Mouse (Mus musculus) C2C12 (cell line): ENCODE data around the gene Ei24.

Experiments
- CTCF ChIP-seq: IDR thresholded peaks from one replicate; pipeline ENCODE4 v1.5.1; 2011; ENCODE audit not compliant: control insufficient read depth, insufficient read depth, insufficient read length
- MAX ChIP-seq: IDR thresholded peaks from one replicate; pipeline ENCODE4 v1.6.1; 2011; ENCODE audit warnings: mild to moderate bottlenecking, control low read depth
- MYOD1 ChIP-seq: IDR thresholded peaks from one replicate; pipeline ENCODE4 v1.6.1; 2011; ENCODE audit warnings: low read depth; ENCODE audit not compliant: control insufficient read depth, insufficient read length
- USF1 ChIP-seq: IDR thresholded peaks from one replicate; pipeline ENCODE4 v1.6.1; 2011; ENCODE audit warnings: low read depth, mild to moderate bottlenecking, control low read depth, moderate library complexity

GRCm38 (mm10) chr9:36796224-36796623, 969 bp downstream of the Ei24 start:
- no peak for TF ChIP-seq CTCF
- no peak for TF ChIP-seq MAX
- TF ChIP-seq MYOD1, result no peak
- TF ChIP-seq USF1, result no peak
